Mouse (Mus musculus) spleen, postnatal 36 days (tissue): ENCODE data around the gene Usp29.
"Not testable (repeated sequence)": the region's sequence is repeated elsewhere in the genome, so short reads cannot be mapped to it uniquely, and the experiment has no call there.

Experiments used
- DNase-seq, 2 experiments: peaks; one replicate each; pipeline ENCODE4 v3.0.0; 2022; ENCODE audit warnings: low spot score in 2 of 2, mixed read lengths in 1 of 2

The Usp29 gene

GRCm38 (mm10) chr7:6765240-6765639 is 34.9 kb downstream of the Usp29 start:
- DNase-seq = no peak

GRCm38 (mm10) chr7:6770286-6770685 is 39.9 kb downstream of the Usp29 start:
- DNase-seq = no peak

GRCm38 (mm10) chr7:6773865-6774413 is 43.6 kb downstream of the Usp29 start:
- not testable (repeated sequence) for DNase-seq

DNA sequence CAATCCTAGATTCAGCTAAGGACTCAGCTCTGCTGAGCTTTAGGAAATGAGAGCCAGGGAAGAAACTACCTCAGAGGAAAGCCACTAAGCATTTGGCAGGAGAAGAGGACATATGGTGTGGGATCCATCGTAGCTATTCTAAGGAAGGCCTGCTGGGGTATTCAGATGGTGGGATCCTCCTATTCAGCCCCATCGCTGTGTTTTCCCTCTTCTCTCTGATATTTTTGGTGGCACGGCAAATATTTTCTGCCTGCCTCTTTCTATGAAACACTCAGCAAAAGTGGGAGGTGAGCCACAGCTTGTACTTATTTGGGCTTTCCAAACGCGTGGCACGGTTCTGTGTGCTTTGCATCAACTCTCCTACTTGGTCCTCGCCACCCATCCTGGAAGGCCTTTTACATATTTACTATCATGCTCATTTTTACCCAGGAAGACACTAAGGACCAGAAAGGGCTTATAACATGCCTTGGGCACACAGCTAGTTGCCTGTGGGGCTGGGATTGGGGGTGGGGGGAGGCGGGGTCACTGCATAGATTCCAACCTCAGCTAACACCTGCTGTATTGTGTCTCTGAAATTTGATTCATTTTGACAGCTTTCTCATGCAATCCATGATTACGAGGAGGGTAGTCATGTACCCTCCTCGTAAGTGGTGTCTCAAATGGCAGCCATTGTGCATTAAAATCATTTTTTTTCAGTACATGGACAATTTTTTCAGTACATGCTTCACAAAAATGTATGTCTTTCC is 46.1 kb downstream of the Usp29 start:
- DNase-seq = no peak

DNA sequence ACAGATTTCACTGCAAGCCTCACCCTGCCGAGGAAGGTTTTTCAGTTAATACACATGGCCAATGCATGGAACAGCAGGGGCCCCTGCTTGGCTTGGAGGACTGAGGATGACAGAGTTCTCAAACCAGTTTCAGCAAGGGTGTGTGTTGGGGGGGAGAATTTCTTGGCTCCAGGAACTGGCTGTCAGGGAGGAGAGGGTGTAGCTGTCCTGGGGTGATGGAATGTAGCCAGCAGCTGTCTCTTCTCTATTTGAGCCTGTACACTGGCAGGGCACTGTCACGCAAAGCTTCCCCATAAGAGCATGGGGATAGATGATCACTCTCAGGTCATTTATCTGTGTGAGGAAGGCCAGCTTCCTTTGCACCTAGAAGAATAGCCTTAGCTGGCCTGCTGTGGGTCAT is 46.7 kb downstream of the Usp29 start:
- no peak for DNase-seq

DNA sequence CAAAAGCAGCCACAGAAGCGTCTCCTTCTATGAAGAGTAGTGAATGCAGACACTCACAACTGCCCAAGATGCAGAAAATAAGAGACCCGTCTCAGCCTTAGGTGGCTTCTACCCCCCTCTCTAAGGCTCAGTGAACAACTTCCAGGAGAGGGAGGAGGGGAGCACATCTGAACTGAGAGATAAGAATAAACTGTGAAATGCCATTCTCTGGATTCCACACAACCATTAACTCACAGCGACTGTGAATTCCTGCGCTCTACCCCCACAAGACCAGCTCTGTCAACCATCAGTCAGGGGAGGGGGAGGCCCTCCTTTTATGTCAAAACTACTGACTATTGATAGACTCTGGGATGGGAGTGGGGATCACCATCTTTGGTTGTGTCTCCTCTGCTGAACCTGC is 47.3 kb downstream of the Usp29 start:
- no peak for DNase-seq

DNA sequence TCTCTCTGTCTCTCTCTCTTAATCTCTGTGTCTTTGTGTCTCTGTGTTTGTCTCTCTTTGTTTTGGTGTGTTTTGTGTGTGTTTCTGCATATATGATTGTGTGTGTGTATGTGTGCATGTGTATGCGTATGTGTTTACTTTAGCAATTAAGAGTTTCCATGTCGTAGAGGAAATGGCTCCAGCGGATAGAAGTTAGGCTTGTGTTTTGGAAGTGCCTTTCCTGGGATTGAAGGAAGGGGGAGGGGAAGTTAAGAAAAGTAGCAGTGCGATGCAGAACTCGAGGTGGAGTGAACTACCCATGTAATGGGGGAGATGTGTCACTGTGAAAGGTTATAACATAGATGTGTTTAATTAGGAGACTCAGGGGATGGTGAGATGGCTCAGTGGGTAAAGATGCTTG is 48.8 kb downstream of the Usp29 start:
- DNase-seq = no peak

DNA sequence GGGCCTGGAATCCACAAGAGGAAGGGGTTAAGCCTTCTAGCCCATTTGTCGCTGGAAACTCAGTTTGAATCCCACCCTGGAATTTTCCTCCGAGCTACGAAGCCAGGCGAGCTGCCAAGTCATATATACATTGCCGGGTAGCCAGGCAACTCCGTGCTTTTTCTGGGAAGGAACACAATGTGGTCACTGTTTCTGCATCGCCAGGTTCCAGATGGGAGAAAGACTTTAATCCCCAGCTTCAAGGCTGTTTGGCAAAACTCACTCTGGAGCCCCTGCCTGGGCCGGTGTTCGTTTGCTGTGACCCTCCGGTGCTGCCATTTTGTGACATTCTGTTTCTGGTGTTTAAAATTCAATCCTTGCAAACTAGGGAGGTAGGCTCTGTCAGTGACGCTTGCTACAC is 51.2 kb downstream of the Usp29 start:
- DNase-seq = no peak

DNA sequence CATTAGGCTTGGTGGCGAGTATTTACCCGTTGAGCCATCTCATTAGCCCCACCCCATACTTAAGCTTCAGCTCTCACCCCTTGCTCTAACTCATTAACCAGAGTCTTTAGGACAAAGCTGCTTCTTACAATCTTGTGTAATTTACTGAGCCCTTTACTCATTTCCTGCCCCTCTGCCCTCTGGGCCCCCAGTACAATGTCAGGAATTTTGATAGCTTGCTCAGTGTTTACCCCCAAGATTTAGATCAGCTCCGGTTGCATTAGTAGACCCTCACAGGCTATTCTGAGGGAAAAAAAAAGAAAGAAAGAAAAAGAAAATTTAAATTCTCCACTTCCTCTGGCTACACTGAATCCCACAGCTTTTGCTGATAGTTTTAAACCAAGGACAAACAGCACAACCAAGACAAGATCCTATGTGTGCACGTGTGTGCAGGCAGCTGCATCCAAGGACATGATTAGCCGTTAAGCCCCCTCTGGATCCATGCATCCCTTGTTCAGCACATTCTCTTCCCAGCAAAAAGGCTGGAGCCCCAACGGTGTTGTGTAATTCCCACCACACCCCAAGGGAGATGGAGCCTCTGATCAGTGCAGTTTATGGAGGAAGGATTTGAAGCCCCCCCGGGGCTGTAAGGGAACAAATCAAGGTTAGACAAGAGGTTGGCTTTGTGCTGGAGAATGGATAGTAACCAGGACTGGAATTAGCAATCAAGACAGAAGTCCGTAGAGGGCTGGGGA is 54.1 kb downstream of the Usp29 start:
- no peak for DNase-seq

GRCm38 (mm10) chr7:6787000-6787399 is 56.6 kb downstream of the Usp29 start:
- DNase-seq = no peak

DNA sequence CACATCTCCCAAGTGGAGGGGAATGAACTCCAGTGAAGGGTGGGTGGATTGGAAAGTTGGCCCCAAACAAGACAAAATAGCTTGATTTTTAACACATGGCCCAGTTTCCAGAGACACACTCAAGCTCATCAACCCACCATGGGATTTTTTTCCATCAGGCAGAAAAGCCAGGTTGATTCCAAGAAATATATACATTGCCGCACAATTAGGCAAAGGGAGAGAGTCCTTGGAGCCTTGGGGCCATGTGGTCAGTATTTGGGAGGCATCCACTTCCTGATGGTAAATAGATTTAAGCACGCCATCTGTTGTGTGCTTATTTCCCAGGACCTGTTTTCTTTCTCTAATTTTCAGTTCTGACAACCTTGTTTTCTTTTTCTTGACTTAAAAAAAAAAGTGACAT is 57.7 kb downstream of the Usp29 start:
- DNase-seq = no peak

GRCm38 (mm10) chr7:6791286-6792065 is 61.1 kb downstream of the Usp29 start:
- DNase-seq = no peak

DNA sequence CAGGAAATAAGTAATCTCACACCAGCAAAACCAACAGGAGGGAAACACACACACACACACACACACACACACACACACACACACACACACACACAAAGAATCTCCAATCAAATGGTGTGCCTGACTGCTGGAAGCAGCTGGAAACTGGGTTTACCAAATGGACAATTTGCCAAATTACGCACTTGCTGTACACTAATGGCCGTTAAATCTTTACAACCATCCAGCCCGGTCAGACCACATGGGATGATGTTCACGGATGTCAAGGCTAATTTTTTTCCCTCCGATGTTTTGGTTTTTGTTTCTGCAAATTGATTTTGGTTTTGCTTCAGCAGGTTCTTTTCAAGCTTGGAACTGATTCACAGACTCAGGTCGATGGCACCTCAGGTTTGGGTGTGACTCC is 62.9 kb downstream of the Usp29 start:
- no peak for DNase-seq

GRCm38 (mm10) chr7:6793811-6794210 is 63.4 kb downstream of the Usp29 start:
- DNase-seq = no peak

DNA sequence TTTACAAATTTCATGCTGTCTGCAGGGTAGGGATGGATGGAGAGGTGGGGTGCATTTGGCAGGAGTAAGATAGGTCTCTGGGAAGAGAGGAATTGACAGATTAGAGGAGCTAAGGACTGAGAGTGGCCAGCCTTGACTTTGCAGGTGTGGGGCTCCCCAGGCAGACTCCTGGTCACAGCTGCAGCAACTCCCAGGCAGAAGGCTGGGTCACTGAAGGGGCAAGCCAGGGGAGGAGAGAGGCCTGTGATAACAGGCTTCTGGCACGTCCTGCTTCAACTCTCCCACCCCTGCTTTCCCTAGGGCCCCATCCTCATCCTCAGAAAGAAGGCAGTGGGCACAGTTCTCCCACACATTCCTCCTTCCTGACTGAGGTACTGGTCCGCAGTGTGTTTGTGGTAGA is 67.0 kb downstream of the Usp29 start:
- no peak for DNase-seq

DNA sequence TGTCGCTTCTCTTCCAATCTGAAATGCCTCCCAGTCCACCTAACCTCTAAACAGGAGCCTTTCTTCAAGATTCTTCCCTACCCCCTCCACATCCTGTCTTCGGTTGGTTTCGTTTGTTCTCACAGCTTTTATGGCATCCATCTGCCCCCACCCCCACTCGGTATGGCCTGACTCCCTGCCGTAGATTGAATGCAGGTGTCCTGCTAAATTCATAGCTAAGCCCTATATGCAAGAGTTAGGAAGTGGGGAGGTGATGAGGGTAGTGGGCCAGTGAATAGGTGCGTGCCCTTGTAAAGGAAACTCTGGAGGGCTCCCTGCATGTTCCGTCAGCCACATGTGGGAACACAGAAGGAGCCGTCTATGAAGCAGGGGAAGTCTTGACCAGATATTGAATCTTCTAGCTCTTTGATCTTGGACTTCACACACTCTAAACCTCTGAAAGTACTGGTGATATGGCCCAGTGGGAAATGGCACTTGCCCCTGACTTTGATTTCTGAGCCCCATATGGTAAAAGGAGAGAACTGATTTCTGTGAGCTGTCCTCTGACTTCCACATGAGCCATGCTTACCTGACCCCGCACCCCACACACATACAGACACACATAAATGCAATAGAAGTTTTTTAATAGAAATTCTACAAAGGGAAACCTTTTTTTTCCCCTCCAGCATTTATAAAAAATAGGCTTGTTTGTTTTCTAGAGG is 68.9 kb downstream of the Usp29 start:
- no peak for DNase-seq

GRCm38 (mm10) chr7:6800586-6801441 is 70.4 kb downstream of the Usp29 start:
- DNase-seq = no peak

DNA sequence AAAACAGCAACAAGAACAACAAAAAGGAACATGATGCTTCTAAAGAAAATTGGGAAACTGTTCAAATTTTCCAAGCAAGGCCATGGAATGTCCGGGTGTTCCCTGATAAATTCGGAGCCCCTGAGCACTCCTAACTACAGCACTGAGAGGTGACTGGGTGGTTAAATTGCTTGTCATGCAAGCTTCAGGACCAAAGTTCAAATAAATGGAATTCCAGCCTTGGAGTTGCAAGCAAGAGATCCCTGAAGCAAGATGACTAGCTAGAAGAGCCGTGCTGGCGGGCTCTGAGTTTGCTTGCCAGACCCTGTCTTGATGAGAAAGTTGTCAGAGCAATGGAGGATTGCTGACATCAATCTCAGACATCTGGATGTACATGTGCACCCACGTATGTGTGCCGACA is 71.3 kb downstream of the Usp29 start:
- no peak for DNase-seq

DNA sequence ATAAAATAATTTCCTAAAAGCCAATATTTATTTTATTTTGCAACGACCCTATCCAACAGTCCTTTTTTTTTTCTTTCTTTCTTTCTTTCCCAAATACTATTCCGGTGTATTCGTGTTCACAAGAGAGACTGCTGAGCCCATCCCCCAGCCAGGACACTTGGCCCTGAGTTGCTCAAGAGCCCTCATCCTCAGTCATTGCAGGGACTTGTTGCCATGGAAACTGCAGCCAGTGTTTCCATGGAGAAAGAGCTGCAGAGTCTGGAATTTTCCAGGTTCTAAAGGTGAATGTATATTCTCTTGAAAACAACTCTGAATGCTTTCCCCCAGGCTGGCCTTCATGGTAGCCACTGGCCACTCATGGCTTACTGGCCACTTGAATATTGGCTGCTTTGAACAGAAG is 80.2 kb downstream of the Usp29 start:
- no peak for DNase-seq

DNA sequence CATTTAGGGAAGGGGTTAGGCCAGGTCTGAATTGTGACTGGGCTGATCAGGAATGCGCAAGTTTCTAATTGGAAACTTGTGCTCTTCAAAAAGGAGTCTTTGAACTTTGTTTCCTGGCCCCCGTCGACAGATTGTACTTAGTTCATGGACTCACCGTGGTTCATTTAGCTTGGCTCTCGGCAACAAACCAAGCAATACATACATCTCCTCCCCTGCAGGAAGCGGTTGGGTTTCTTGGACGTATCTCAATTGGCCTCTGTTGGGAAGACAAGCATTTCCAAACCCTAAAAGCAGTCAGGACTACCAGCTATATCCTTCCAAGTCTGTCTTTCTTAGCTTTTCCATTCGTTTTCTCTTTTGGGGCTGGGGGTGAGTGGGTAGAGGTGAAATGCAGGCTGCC is 84.6 kb downstream of the Usp29 start:
- DNase-seq = no peak
